Mouse (Mus musculus): Measurements from ENCODE around the gene Eps8l1.

DNA sequence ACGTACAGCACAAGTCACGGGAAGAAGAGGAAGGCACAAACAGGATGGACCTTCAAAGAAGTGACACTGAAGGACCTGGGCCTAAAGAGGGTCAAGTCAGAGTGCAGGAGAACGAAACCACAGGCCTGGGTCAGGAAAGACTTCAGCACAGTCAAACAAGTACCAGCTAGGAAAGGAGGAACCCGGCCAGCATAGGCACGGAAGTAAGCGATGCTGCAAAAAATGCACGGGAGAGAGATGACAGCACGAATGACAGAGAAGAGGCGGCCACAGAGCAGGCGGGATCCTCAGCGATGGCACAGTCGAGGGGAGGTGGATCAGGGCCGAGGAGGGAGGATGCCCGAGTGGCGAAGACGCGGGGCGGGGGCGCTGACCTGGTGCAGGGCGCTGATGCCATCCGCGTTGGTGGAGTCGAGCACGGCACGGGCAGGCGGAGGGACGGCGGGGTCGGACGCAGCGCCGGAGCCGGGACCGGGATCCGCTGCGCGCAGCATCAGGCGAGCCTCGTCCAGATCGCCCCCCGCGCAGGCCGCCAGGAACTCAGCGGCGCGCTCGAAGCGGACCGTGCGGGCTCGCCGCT is 40.5 kb downstream of the Eps8l1 start:
- no peak for TF ChIP-seq CTCF (IDR thresholded peaks at IDR 0.05; ENCODE audit: low read depth)
- no peak for TF ChIP-seq EP300 (optimal IDR thresholded peaks at IDR 0.05)

Measured in stomach, postnatal 0 days (tissue).